Mouse (Mus musculus) T-cell, adult 2 months (primary cell): ENCODE measurements at regions not wholly inside any gene's neighbourhood (a gene's known extent, or its start where the extent isn't known, plus 50 kb on each side); places are given as distances from the start of the nearest gene placed in this dataset.
A peak's percentile ranks its signal among the peaks of the same experiment; 100 is the strongest.

Source experiments
- DNase-seq: peaks from one replicate; pipeline ENCODE4 v3.0.0; 2022; ENCODE audit warnings: low spot score

GRCm38 (mm10) chr2:75062189-75062510, 236.5 kb downstream of the Mtx2 start:
- DNase-seq: no peak

GRCm38 (mm10) chr2:75064406-75065115, 239.0 kb downstream of the Mtx2 start:
- peak; percentile 42 for DNase-seq

- DNase-seq: no peak
Measured at GRCm38 (mm10) chr2:75065304-75065703, 239.7 kb downstream of the Mtx2 start.

- peak; percentile 70 for DNase-seq
Measured at GRCm38 (mm10) chr2:75069321-75069720, 243.7 kb downstream of the Mtx2 start.

- no peak for DNase-seq
Measured at GRCm38 (mm10) chr2:75072021-75072420, 246.4 kb downstream of the Mtx2 start.

- DNase-seq: peak; percentile 64
Measured at GRCm38 (mm10) chr2:75072471-75072870, 246.9 kb downstream of the Mtx2 start.

- DNase-seq: peak; percentile 92
Measured at GRCm38 (mm10) chr2:75073178-75073577, 247.6 kb downstream of the Mtx2 start.

- no peak for DNase-seq
Measured at GRCm38 (mm10) chr2:75087164-75087563, 261.6 kb downstream of the Mtx2 start.

GRCm38 (mm10) chr2:75089186-75089585, 263.6 kb downstream of the Mtx2 start:
- no peak for DNase-seq

- DNase-seq: no peak
Measured at GRCm38 (mm10) chr2:75089616-75090015, 264.0 kb downstream of the Mtx2 start.

GRCm38 (mm10) chr2:75090439-75090838, 264.8 kb downstream of the Mtx2 start:
- DNase-seq: no peak

- peak; percentile 59 for DNase-seq
Measured at GRCm38 (mm10) chr2:75101501-75101900, 275.9 kb downstream of the Mtx2 start.

- DNase-seq: no peak
Measured at GRCm38 (mm10) chr2:75112751-75113150, 287.1 kb downstream of the Mtx2 start.

GRCm38 (mm10) chr2:75114375-75114774, 288.8 kb downstream of the Mtx2 start:
- no peak for DNase-seq

- DNase-seq: no peak
Measured at GRCm38 (mm10) chr2:75118348-75118926, 292.8 kb downstream of the Mtx2 start.

- no peak for DNase-seq
Measured at GRCm38 (mm10) chr2:75119599-75119998, 294.0 kb downstream of the Mtx2 start.

GRCm38 (mm10) chr2:75133298-75134080, 307.9 kb downstream of the Mtx2 start:
- no peak for DNase-seq

GRCm38 (mm10) chr2:75136618-75137017, 311.0 kb downstream of the Mtx2 start:
- no peak for DNase-seq

- DNase-seq: no peak
Measured at GRCm38 (mm10) chr2:75137133-75137982, 311.8 kb downstream of the Mtx2 start.

GRCm38 (mm10) chr2:75137983-75138745, 312.6 kb downstream of the Mtx2 start:
- DNase-seq: peak; percentile 63

GRCm38 (mm10) chr2:75138746-75139060, 313.1 kb downstream of the Mtx2 start:
- no peak for DNase-seq

GRCm38 (mm10) chr2:75139544-75139943, 313.9 kb downstream of the Mtx2 start:
- no peak for DNase-seq
